21 mouse cellular contexts compared by ENCODE assay signal in genomic region chr14:47178851-47179250, GRCm38 (mm10).
"Had no signal": no experiment of that assay in that cellular context is flagged by ENCODE, and none has a peak within 500 bp of the region (broad histone marks: within the 10 kb centered on the region; RNA-seq: fewer than 3 reads in every experiment).

No protein-coding gene starts in this region.

- H3K9ac ChIP-seq: embryonic facial prominence, embryonic 12.5 days; embryonic facial prominence, embryonic 15.5 days; forebrain, embryonic 12.5 days; forebrain, embryonic 13.5 days; forebrain, embryonic 15.5 days; forebrain, postnatal 0 days had no signal

- DNase-seq: cerebellum, adult 2 months; cerebellum, adult 8-10 months; cerebellum, adult 9-10 months; cerebellum, adult 9-11 months; cerebellum, postnatal 10 days; embryo, embryonic 11 days; forebrain, postnatal 0 days; gastrocnemius, postnatal 10 days; gastrocnemius, postnatal 14 days; gastrocnemius, postnatal 25 days; heart, adult 18-20 months had no signal

- H3K36me3 ChIP-seq: embryonic facial prominence, embryonic 10.5 days; embryonic facial prominence, embryonic 12.5 days; embryonic facial prominence, embryonic 13.5 days; embryonic facial prominence, embryonic 15.5 days; forebrain, embryonic 10.5 days; forebrain, embryonic 12.5 days; forebrain, embryonic 15.5 days had no signal

- H3K4me3 ChIP-seq: embryonic facial prominence, embryonic 10.5 days; embryonic facial prominence, embryonic 12.5 days; embryonic facial prominence, embryonic 13.5 days; erythroblast, embryonic 14.5 days; forebrain, embryonic 10.5 days; forebrain, embryonic 12.5 days; forebrain, embryonic 13.5 days; forebrain, embryonic 15.5 days; heart, embryonic 10.5 days had no signal

- H3K4me1 ChIP-seq: forebrain, embryonic 12.5 days had no signal

- H3K27ac ChIP-seq: embryonic facial prominence, embryonic 12.5 days; embryonic facial prominence, embryonic 15.5 days; forebrain, embryonic 10.5 days; forebrain, embryonic 12.5 days; forebrain, embryonic 13.5 days; forebrain, embryonic 15.5 days; heart, embryonic 10.5 days had no signal

- H3K27me3 ChIP-seq: embryonic facial prominence, embryonic 12.5 days; embryonic facial prominence, embryonic 13.5 days; embryonic facial prominence, embryonic 15.5 days; forebrain, embryonic 12.5 days; forebrain, embryonic 13.5 days; forebrain, embryonic 15.5 days had no signal
